Mouse (Mus musculus) heart, embryonic 11.5 days (tissue): Measurements from ENCODE around the gene Nrip3. TPM values are rescaled to one million over a fixed set of nuclear protein-coding genes. Genes with fewer than 3 reads are reported as not detected.
A peak's percentile ranks its signal among the peaks of the same experiment; 100 is the strongest.

ENCODE experiments used
- ATAC-seq: fragments of 200-750 bp; cut with Nextera tagmentation; replicated peaks from 2 replicates; pipeline ENCODE4 v1.8.0; 2017; ENCODE audit warnings: moderate library complexity; ENCODE audit not compliant: insufficient number of reproducible peaks, low FRiP score, low TSS enrichment
- H3K27ac ChIP-seq: fragments of 300-500 bp; sonication (generic); 2 replicates; pipeline ENCODE4 v1.5.1; 2014; ENCODE audit warnings: mild to moderate bottlenecking, low read depth, low read length
- H3K27me3 ChIP-seq: fragments of 300-500 bp; sonication (generic); 2 replicates; pipeline ENCODE4 v1.6.1; 2014; ENCODE audit warnings: mild to moderate bottlenecking, low read length, mixed read lengths; ENCODE audit not compliant: control insufficient read depth, insufficient read depth
- H3K36me3 ChIP-seq: fragments of 300-500 bp; sonication (generic); 2 replicates; pipeline ENCODE4 v1.6.1; 2014; ENCODE audit warnings: mild to moderate bottlenecking, low read length, moderate library complexity, mixed read lengths; ENCODE audit not compliant: control insufficient read depth, insufficient read depth
- H3K4me1 ChIP-seq: fragments of 300-500 bp; sonication (generic); 2 replicates; pipeline ENCODE4 v1.6.1; 2014; ENCODE audit warnings: low read length; ENCODE audit not compliant: control insufficient read depth, insufficient read depth
- H3K4me2 ChIP-seq: fragments of 300-500 bp; sonication (generic); 2 replicates; pipeline ENCODE4 v1.6.1; 2014; ENCODE audit warnings: mild to moderate bottlenecking, moderate library complexity
- H3K4me3 ChIP-seq: fragments of 300-500 bp; sonication (generic); 2 replicates; pipeline ENCODE4 v1.5.1; 2014; ENCODE audit warnings: low read depth, low read length
- H3K9ac ChIP-seq: fragments of 300-500 bp; sonication (generic); 2 replicates; pipeline ENCODE4 v1.6.1; 2014; ENCODE audit warnings: mild to moderate bottlenecking, low read depth, low read length, moderate library complexity
- H3K9me3 ChIP-seq: fragments of 300-500 bp; sonication (generic); replicated peaks from 2 replicates; pipeline ENCODE4 v1.6.1; 2016; ENCODE audit warnings: low read length; ENCODE audit not compliant: control insufficient read depth
- WGBS: fragments of 180-500 bp; shearing (Covaris S2); extraction: QIAGEN DNeasy Blood & Tissue Kit; methylation state at CpG from one replicate; pipeline ENCODE4 v1.1.7; 2014; ENCODE audit not compliant: insufficient replicate concordance; 5-methylcytosine and 5-hydroxymethylcytosine counted together
- polyA plus RNA-seq: library from polyadenylated mRNA; unstranded; fragments of >200 nt; fragmentation: Nextera tagmentation; extraction: Ambion mirVana; gene quantifications from 2 replicates; pipeline ENCODE4 v1.2.1, GENCODE M21; 2014

Nrip3 gene
- polyA plus RNA-seq, 1 experiment from 2014 or later, result 0.62 TPM

GRCm38 (mm10) chr7:109731626-109732025 lies 50.2 kb downstream of the Nrip3 start, which contains the start of gene Ascl3:
Ascl3 (minus strand) TSS chr7:109731726.
- WGBS, result 88% methylated on average over 5 of the region's 5 CpGs
- no peak within 1 kb of the TSS for H3K9ac ChIP-seq
- H3K36me3 ChIP-seq, result no peaks in the 10 kb centered on the region
- no peaks in the 10 kb centered on the region for H3K4me1 ChIP-seq
- H3K27ac ChIP-seq, result no peak within 1 kb of the TSS
- no peaks in the 10 kb centered on the region for H3K9me3 ChIP-seq
- H3K4me3 ChIP-seq, result no peak within 1 kb of the TSS
- no peak for ATAC-seq
- no peak within 1 kb of the TSS for H3K4me2 ChIP-seq
- H3K27me3 ChIP-seq, result no peaks in the 10 kb centered on the region

- Histone ChIP-seq H3K36me3 (no peaks in the 10 kb centered on the region), H3K4me1 (no peaks in the 10 kb centered on the region), H3K27me3 (no peaks in the 10 kb centered on the region), H3K9me3 (0 out of 2 replicates have a peak, but pooled peaks cover 2% of the 10 kb centered on the region), H3K9ac (no peak within 1 kb of the TSS), H3K27ac (no peak within 1 kb of the TSS), H3K4me3 (no peak within 1 kb of the TSS), H3K4me2 (no peak within 1 kb of the TSS)
- 84% methylated on average over 5 of the region's 5 CpGs for WGBS
- ATAC-seq, result no peak
Observed at GRCm38 (mm10) chr7:109723697-109724096, 58.1 kb downstream of the Nrip3 start, which contains the start of gene BC051019. BC051019 (minus strand) TSS chr7:109723850.

GRCm38 (mm10) chr7:109723114-109723513 lies 58.7 kb downstream of the Nrip3 start:
- Histone ChIP-seq H3K4me3 (no peak overlapping the region), H3K27me3 (no peaks in the 10 kb centered on the region), H3K36me3 (no peaks in the 10 kb centered on the region), H3K9ac (no peak overlapping the region), H3K9me3 (0 out of 2 replicates have a peak, but pooled peaks cover 2% of the 10 kb centered on the region), H3K4me2 (no peak overlapping the region), H3K4me1 (no peaks in the 10 kb centered on the region), H3K27ac (no peak overlapping the region)
- 92% methylated on average over 8 of the region's 8 CpGs for WGBS
- no peak for ATAC-seq

- no peak for ATAC-seq
- H3K4me2 ChIP-seq, result no peak overlapping the region
- H3K36me3 ChIP-seq, result no peaks in the 10 kb centered on the region
- no peak overlapping the region for H3K4me3 ChIP-seq
- H3K27ac ChIP-seq, result no peak overlapping the region
- 0 out of 2 replicates have a peak, but pooled peaks cover 2% of the 10 kb centered on the region for H3K9me3 ChIP-seq
- no peak overlapping the region for H3K9ac ChIP-seq
- no peaks in the 10 kb centered on the region for H3K27me3 ChIP-seq
- 91% methylated on average over 2 of the region's 2 CpGs for WGBS
- H3K4me1 ChIP-seq, result no peaks in the 10 kb centered on the region
Observed at GRCm38 (mm10) chr7:109722618-109723017, 59.2 kb downstream of the Nrip3 start.

- no peaks in the 10 kb centered on the region for H3K36me3 ChIP-seq
- H3K27me3 ChIP-seq, result no peaks in the 10 kb centered on the region
- no peaks in the 10 kb centered on the region for H3K4me1 ChIP-seq
- H3K9me3 ChIP-seq, result 0 out of 2 replicates have a peak, but pooled peaks cover 2% of the 10 kb centered on the region
- WGBS, result 59% methylated on average over 9 of the region's 9 CpGs
- no peak overlapping the region for H3K9ac ChIP-seq
- no peak overlapping the region for H3K27ac ChIP-seq
- no peak overlapping the region for H3K4me2 ChIP-seq
- no peak for ATAC-seq
- no peak overlapping the region for H3K4me3 ChIP-seq
Observed at GRCm38 (mm10) chr7:109719286-109719685, 62.5 kb downstream of the Nrip3 start.

- H3K4me1 ChIP-seq, result peaks cover 11% of the 10 kb centered on the region
- 77% methylated on average over 2 of the region's 2 CpGs for WGBS
- H3K27ac ChIP-seq, result no peak overlapping the region
Observed at GRCm38 (mm10) chr7:109713434-109713982, 68.3 kb downstream of the Nrip3 start.

GRCm38 (mm10) chr7:109712198-109712597 lies 69.6 kb downstream of the Nrip3 start:
- peaks cover 18% of the 10 kb centered on the region for H3K4me1 ChIP-seq
- no peak for ATAC-seq
- no peak overlapping the region for H3K4me2 ChIP-seq
- H3K27ac ChIP-seq, result no peak overlapping the region
- 87% methylated on average over 7 of the region's 7 CpGs for WGBS
- no peak overlapping the region for H3K9ac ChIP-seq
- no peak overlapping the region for H3K4me3 ChIP-seq
- no peaks in the 10 kb centered on the region for H3K27me3 ChIP-seq
- H3K36me3 ChIP-seq, result no peaks in the 10 kb centered on the region; the same call in 1 of the 2 replicates
- H3K9me3 ChIP-seq, result no peaks in the 10 kb centered on the region

More at GRCm38 (mm10) chr7:109713434-109713982, 68.3 kb downstream of the Nrip3 start:
- Histone ChIP-seq H3K9me3 (no peaks in the 10 kb centered on the region), H3K4me2 (no peak overlapping the region), H3K4me3 (no peak overlapping the region), H3K36me3 (no peaks in the 10 kb centered on the region; the same call in 1 of the 2 replicates), H3K9ac (no peak overlapping the region), H3K27me3 (no peaks in the 10 kb centered on the region)
- ATAC-seq, result no peak

- WGBS, result 7% methylated on average over 1 of the region's 1 CpGs
Observed at GRCm38 (mm10) chr7:109710069-109710468, 71.8 kb downstream of the Nrip3 start.

GRCm38 (mm10) chr7:109708961-109709382 lies 72.9 kb downstream of the Nrip3 start:
- WGBS, result 11% methylated on average over 3 of the region's 3 CpGs
- Histone ChIP-seq H3K27me3 (no peaks in the 10 kb centered on the region), H3K9ac (no peak overlapping the region), H3K4me2 (0 out of 2 replicates have a peak overlapping the region, but pooled peaks have one; percentile 9), H3K27ac (peak overlapping the region; percentile 80), H3K36me3 (no peaks in the 10 kb centered on the region; the same call in 1 of the 2 replicates), H3K4me3 (no peak overlapping the region), H3K4me1 (peaks cover 18% of the 10 kb centered on the region), H3K9me3 (no peaks in the 10 kb centered on the region)
- ATAC-seq, result no peak; the same call in 1 of the 2 replicates

More at GRCm38 (mm10) chr7:109710069-109710468, 71.8 kb downstream of the Nrip3 start:
- Histone ChIP-seq H3K9me3 (no peaks in the 10 kb centered on the region), H3K9ac (no peak overlapping the region), H3K27me3 (no peaks in the 10 kb centered on the region), H3K4me2 (no peak overlapping the region), H3K4me3 (no peak overlapping the region), H3K27ac (no peak overlapping the region), H3K4me1 (peaks cover 18% of the 10 kb centered on the region), H3K36me3 (no peaks in the 10 kb centered on the region; the same call in 1 of the 2 replicates)
- ATAC-seq, result no peak
